Mouse (Mus musculus) kidney, embryonic 16.5 days (tissue): ENCODE data around the gene Cd8a. TPM values are rescaled to one million over a fixed set of nuclear protein-coding genes. Genes with fewer than 3 reads are reported as not detected.

Experiments used
- ATAC-seq: fragments of 200-750 bp; cut with Nextera tagmentation; 2 replicates; pipeline ENCODE4 v1.8.0; 2017; ENCODE audit warnings: moderate TSS enrichment; ENCODE audit not compliant: low FRiP score, low TSS enrichment
- H3K27ac ChIP-seq: fragments of 300-500 bp; sonication (generic); 2 replicates; pipeline ENCODE4 v1.5.1; 2014; ENCODE audit warnings: low read length
- H3K27me3 ChIP-seq: fragments of 300-500 bp; sonication (generic); 2 replicates; pipeline ENCODE4 v1.6.1; 2014; ENCODE audit warnings: low read length, control low read depth, mixed read lengths; ENCODE audit not compliant: insufficient read depth
- H3K36me3 ChIP-seq: fragments of 300-500 bp; sonication (generic); 2 replicates; pipeline ENCODE4 v1.6.1; 2014; ENCODE audit warnings: low read length, control low read depth, mixed read lengths; ENCODE audit not compliant: insufficient read depth
- H3K4me1 ChIP-seq: fragments of 300-500 bp; sonication (generic); 2 replicates; pipeline ENCODE4 v1.6.1; 2014; ENCODE audit warnings: low read length, control low read depth, mixed read lengths; ENCODE audit not compliant: insufficient read depth
- H3K4me2 ChIP-seq: fragments of 300-500 bp; sonication (generic); replicated peaks from 2 replicates; pipeline ENCODE4 v1.6.1; 2014; ENCODE audit warnings: low read depth, low read length
- H3K4me3 ChIP-seq: fragments of 300-500 bp; sonication (generic); 2 replicates; pipeline ENCODE4 v1.5.1; 2014; ENCODE audit warnings: mild to moderate bottlenecking, low read length
- H3K9ac ChIP-seq: fragments of 300-500 bp; sonication (generic); replicated peaks from 2 replicates; pipeline ENCODE4 v1.6.1; 2014; ENCODE audit warnings: low read length
- H3K9me3 ChIP-seq: fragments of 300-500 bp; sonication (generic); 2 replicates; pipeline ENCODE4 v1.6.1; 2016; ENCODE audit warnings: low read length, control low read depth
- WGBS: fragments of 180-500 bp; shearing (Covaris S2); extraction: QIAGEN DNeasy Blood & Tissue Kit; methylation state at CpG from one replicate; pipeline ENCODE4 v1.1.7; 2014; 5-methylcytosine and 5-hydroxymethylcytosine counted together
- polyA plus RNA-seq: library from polyadenylated mRNA; unstranded; fragments of >200 nt; fragmentation: Nextera tagmentation; extraction: Ambion mirVana; gene quantifications from 2 replicates; pipeline ENCODE4 v1.2.1, GENCODE M21; 2015

Gene Cd8a
- polyA plus RNA-seq, 1 experiment from 2014 or later: 0.09 TPM

- 69% methylated on average over 10 of the region's 10 CpGs for WGBS
- no peak overlapping the region for H3K4me2 ChIP-seq
- no peaks in the 10 kb centered on the region for H3K27me3 ChIP-seq
- H3K9me3 ChIP-seq: no peaks in the 10 kb centered on the region
- H3K27ac ChIP-seq: no peak overlapping the region
- no peak for ATAC-seq
- no peaks in the 10 kb centered on the region for H3K4me1 ChIP-seq
- H3K4me3 ChIP-seq: no peak overlapping the region
- H3K36me3 ChIP-seq: no peaks in the 10 kb centered on the region
- no peak overlapping the region for H3K9ac ChIP-seq
Measured at GRCm38 (mm10) chr6:71361156-71361670, 12.0 kb upstream of the Cd8a start.

GRCm38 (mm10) chr6:71363995-71364394, 9.2 kb upstream of the Cd8a start:
- 0 out of 2 replicates have a peak, but pooled peaks cover 3% of the 10 kb centered on the region for H3K9me3 ChIP-seq
- H3K4me2 ChIP-seq: no peak overlapping the region
- H3K4me3 ChIP-seq: no peak overlapping the region
- no peaks in the 10 kb centered on the region for H3K4me1 ChIP-seq
- H3K27ac ChIP-seq: no peak overlapping the region
- no peak overlapping the region for H3K9ac ChIP-seq
- H3K27me3 ChIP-seq: no peaks in the 10 kb centered on the region
- H3K36me3 ChIP-seq: no peaks in the 10 kb centered on the region
- 63% methylated on average over 2 of the region's 2 CpGs for WGBS
- no peak for ATAC-seq

GRCm38 (mm10) chr6:71369416-71369815, 3.8 kb upstream of the Cd8a start:
- 0 out of 2 replicates have a peak, but pooled peaks cover 4% of the 10 kb centered on the region for H3K9me3 ChIP-seq
- no peak overlapping the region for H3K4me3 ChIP-seq
- H3K9ac ChIP-seq: no peak overlapping the region
- H3K27ac ChIP-seq: no peak overlapping the region
- H3K4me2 ChIP-seq: no peak overlapping the region
- ATAC-seq: no peak
- H3K27me3 ChIP-seq: no peaks in the 10 kb centered on the region
- no peaks in the 10 kb centered on the region for H3K36me3 ChIP-seq
- H3K4me1 ChIP-seq: 0 out of 2 replicates have a peak, but pooled peaks cover 3% of the 10 kb centered on the region
- WGBS: 91% methylated on average over 6 of the region's 6 CpGs

DNA sequence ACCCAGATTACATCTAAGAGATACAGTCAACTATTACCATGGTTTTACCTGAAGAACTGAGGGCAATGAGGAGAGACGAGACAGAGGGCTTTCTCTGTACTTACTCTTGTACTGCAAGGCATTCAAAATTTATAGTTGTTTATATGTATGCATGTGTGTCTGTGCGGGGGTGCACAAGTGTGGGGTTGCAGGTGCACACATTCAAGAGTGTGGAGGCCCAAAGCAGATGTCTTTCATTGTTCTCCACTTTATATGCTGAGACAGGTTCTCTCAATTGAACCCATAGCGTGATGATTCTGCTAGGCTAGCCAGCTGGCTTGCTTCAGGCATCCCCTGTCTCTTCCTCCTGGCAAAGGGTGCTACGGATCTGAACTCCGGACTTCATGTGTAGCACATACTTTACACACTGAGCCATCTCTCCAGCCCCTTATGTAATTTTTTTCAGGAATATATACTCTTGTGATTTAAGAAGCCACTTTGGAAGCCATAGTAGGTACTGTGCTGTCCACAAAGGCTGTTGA, 2.1 kb upstream of the Cd8a start:
- 79% methylated on average over 5 of the region's 5 CpGs for WGBS
- ATAC-seq: no peak

DNA sequence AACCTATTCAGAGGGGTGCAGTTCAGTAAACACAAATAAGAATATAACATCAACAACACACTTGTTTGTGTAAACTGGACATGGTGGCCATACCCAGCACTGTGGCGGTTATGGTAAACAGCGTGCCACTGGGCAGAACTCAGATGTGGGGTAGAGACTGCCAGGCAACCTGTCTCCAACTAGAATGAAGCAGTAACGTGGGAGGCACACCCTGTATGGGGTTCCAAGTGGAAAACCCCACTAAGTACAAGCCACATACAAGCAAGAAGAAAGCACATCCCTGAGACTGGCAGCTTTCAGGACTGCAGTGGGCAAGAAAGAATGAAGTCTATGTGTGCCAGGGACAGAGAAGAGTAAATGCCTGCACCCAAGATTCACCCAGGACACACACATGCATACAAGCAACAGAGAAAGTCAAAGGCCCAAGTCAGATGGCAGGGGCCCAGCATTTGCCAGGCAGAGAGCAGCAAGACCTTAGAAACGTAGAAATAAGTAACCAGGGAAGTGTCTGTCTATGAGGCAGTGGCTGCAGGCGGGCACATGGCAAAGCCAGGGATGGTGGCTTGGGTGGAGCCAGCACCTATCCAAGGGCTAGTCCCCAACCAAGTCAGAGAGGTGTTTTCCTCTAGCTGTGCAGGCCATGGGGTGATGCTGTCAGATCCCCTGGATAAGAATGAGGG, 1.0 kb upstream of the Cd8a start:
- H3K27me3 ChIP-seq: no peaks in the 10 kb centered on the region

More for the DNA sequence above, 2.1 kb upstream of the Cd8a start:
- Histone ChIP-seq H3K4me1 (0 out of 2 replicates have a peak, but pooled peaks cover 3% of the 10 kb centered on the region), H3K4me3 (no peak overlapping the region), H3K27ac (no peak overlapping the region), H3K9ac (no peak overlapping the region), H3K27me3 (no peaks in the 10 kb centered on the region), H3K9me3 (0 out of 2 replicates have a peak, but pooled peaks cover 4% of the 10 kb centered on the region), H3K36me3 (no peaks in the 10 kb centered on the region), H3K4me2 (no peak overlapping the region)

DNA sequence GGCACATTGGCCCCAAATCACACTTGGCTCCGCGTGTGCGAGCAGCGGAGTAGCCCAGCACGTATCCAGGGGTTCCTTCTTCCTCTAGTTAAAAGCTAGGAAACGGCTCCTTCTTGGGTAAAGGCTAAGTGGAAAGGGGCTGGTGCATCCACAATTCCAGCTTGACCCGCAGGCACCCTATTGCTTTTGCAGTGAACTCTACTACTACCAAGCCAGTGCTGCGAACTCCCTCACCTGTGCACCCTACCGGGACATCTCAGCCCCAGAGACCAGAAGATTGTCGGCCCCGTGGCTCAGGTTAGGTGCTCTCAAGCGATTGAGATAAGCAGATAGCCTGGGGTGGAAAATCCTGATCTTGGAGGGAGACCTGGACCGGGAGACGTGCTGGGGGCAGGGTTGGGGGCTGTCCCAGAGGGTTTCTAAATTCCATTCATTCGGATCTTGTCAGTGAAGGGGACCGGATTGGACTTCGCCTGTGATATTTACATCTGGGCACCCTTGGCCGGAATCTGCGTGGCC, 1.1 kb downstream of the Cd8a start:
- ATAC-seq: no peak
- no peak overlapping the region for H3K9ac ChIP-seq
- H3K4me1 ChIP-seq: 0 out of 2 replicates have a peak, but pooled peaks cover 3% of the 10 kb centered on the region
- 85% methylated on average over 19 of the region's 19 CpGs for WGBS
- no peaks in the 10 kb centered on the region for H3K36me3 ChIP-seq
- H3K4me3 ChIP-seq: no peak overlapping the region
- no peaks in the 10 kb centered on the region for H3K9me3 ChIP-seq
- H3K27ac ChIP-seq: no peak overlapping the region
- H3K27me3 ChIP-seq: no peaks in the 10 kb centered on the region
- no peak overlapping the region for H3K4me2 ChIP-seq

More for the DNA sequence above, 1.0 kb upstream of the Cd8a start:
- Histone ChIP-seq H3K36me3 (no peaks in the 10 kb centered on the region), H3K9me3 (0 out of 2 replicates have a peak, but pooled peaks cover 4% of the 10 kb centered on the region), H3K4me1 (0 out of 2 replicates have a peak, but pooled peaks cover 3% of the 10 kb centered on the region), H3K4me2 (no peak overlapping the region), H3K4me3 (no peak overlapping the region), H3K27ac (no peak overlapping the region), H3K9ac (no peak overlapping the region)
- 94% methylated on average over 5 of the region's 5 CpGs for WGBS
- no peak for ATAC-seq

DNA sequence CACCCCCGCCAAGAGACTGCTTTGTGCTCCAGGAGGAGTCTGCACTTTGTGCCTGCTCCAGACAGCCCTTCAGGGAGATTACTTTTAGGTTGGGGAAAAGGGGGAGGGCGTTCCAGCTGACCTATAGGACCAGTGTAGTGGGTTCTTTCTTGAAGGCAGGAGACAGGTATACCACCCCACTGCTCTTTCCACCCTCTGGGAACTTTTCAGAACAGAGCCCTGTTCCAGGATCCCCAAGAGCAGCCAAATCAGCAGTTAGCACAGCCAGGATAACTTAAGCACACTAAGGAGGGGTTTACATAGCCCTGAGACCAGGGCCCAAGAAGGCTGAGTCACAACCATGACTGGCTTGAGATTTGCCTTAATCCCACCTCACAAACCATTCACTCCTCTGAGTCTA, 1.7 kb downstream of the Cd8a start:
- ATAC-seq: no peak
- Histone ChIP-seq H3K9me3 (no peaks in the 10 kb centered on the region), H3K36me3 (no peaks in the 10 kb centered on the region), H3K9ac (no peak overlapping the region), H3K27ac (no peak overlapping the region), H3K27me3 (no peaks in the 10 kb centered on the region), H3K4me3 (no peak overlapping the region), H3K4me2 (no peak overlapping the region), H3K4me1 (0 out of 2 replicates have a peak, but pooled peaks cover 3% of the 10 kb centered on the region)
- 93% methylated on average over 2 of the region's 2 CpGs for WGBS

DNA sequence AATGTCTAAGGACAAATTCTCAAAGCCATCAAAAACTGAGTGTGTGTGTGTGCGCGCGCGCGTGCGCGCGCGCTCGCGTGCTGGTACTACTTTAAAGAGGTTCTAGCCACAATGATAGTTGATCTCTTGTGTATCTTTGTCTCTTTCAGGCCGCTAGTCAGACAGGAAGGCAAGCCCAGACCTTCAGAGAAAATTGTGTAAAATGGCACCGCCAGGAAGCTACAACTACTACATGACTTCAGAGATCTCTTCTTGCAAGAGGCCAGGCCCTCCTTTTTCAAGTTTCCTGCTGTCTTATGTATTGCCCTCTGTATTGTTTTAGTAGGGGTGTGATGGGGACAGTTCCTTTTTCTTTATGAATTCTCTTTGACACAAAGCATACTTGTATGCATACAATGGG, 3.5 kb downstream of the Cd8a start:
- Histone ChIP-seq H3K9ac (no peak overlapping the region), H3K9me3 (no peaks in the 10 kb centered on the region), H3K27me3 (no peaks in the 10 kb centered on the region), H3K4me3 (no peak overlapping the region), H3K4me1 (0 out of 2 replicates have a peak, but pooled peaks cover 3% of the 10 kb centered on the region), H3K36me3 (no peaks in the 10 kb centered on the region), H3K27ac (no peak overlapping the region), H3K4me2 (no peak overlapping the region)
- WGBS: 95% methylated on average over 13 of the region's 13 CpGs
- no peak for ATAC-seq

GRCm38 (mm10) chr6:71381654-71382053, 8.4 kb downstream of the Cd8a start:
- Histone ChIP-seq H3K9me3 (no peaks in the 10 kb centered on the region), H3K27me3 (no peaks in the 10 kb centered on the region), H3K4me3 (no peak overlapping the region), H3K4me1 (no peaks in the 10 kb centered on the region), H3K36me3 (no peaks in the 10 kb centered on the region), H3K27ac (no peak overlapping the region), H3K4me2 (no peak overlapping the region), H3K9ac (no peak overlapping the region)
- 90% methylated on average over 5 of the region's 5 CpGs for WGBS
- no peak for ATAC-seq

- H3K9ac ChIP-seq: no peak overlapping the region
- no peaks in the 10 kb centered on the region for H3K27me3 ChIP-seq
- 92% methylated on average over 2 of the region's 2 CpGs for WGBS
- no peak for ATAC-seq
- no peak overlapping the region for H3K4me3 ChIP-seq
- H3K36me3 ChIP-seq: peaks cover 34% of the 10 kb centered on the region
- H3K9me3 ChIP-seq: no peaks in the 10 kb centered on the region
- H3K4me2 ChIP-seq: no peak overlapping the region
- no peaks in the 10 kb centered on the region for H3K4me1 ChIP-seq
- no peak overlapping the region for H3K27ac ChIP-seq
Measured at GRCm38 (mm10) chr6:71390496-71390895, 17.3 kb downstream of the Cd8a start.
